Mouse (Mus musculus): Measurements from ENCODE around the gene Tex9. TPM values are rescaled to one million over a fixed set of nuclear protein-coding genes. Genes with fewer than 3 reads are reported as not detected.
"Not testable (repeated sequence)": the region's sequence is repeated elsewhere in the genome, so short reads cannot be mapped to it uniquely, and the experiment has no call there.

Tex9 gene
- polyA plus RNA-seq, 1 experiment from 2014 or later = 13.3 TPM

GRCm38 (mm10) chr9:72467551-72468407 is 24.2 kb downstream of the Tex9 start:
- WGBS = 65% methylated on average over 11 of the region's 11 CpGs
- no peak overlapping the region for H3K4me3 ChIP-seq (ENCODE audit: low read length)
- H3K27ac ChIP-seq (ENCODE audit: low read length) = no peak overlapping the region
- no peaks in the 10 kb centered on the region for H3K4me1 ChIP-seq (ENCODE audit: control insufficient read depth, insufficient read depth, low read length)
- H3K9me3 ChIP-seq (ENCODE audit: control insufficient read depth, low read length) = no peaks in the 10 kb centered on the region
- no peak for ATAC-seq
- no peaks in the 10 kb centered on the region for H3K27me3 ChIP-seq (replicated peaks; ENCODE audit: control insufficient read depth, insufficient read depth, low read length)
- H3K4me2 ChIP-seq (ENCODE audit: low read depth, low read length) = no peak overlapping the region
- H3K36me3 ChIP-seq (ENCODE audit: control insufficient read depth, insufficient read depth, low read length) = no peaks in the 10 kb centered on the region
- no peak overlapping the region for H3K9ac ChIP-seq (ENCODE audit: low read depth, low read length)

GRCm38 (mm10) chr9:72465754-72466181 is 26.2 kb downstream of the Tex9 start:
- Histone ChIP-seq H3K9me3 (ENCODE audit: control insufficient read depth, low read length) (no peaks in the 10 kb centered on the region), H3K4me2 (ENCODE audit: low read depth, low read length) (no peak overlapping the region), H3K27ac (ENCODE audit: low read length) (no peak overlapping the region), H3K4me1 (ENCODE audit: control insufficient read depth, insufficient read depth, low read length) (no peaks in the 10 kb centered on the region), H3K27me3 (replicated peaks; ENCODE audit: control insufficient read depth, insufficient read depth, low read length) (no peaks in the 10 kb centered on the region), H3K9ac (ENCODE audit: low read depth, low read length) (no peak overlapping the region), H3K36me3 (ENCODE audit: control insufficient read depth, insufficient read depth, low read length) (no peaks in the 10 kb centered on the region), H3K4me3 (ENCODE audit: low read length) (no peak overlapping the region)
- no peak; the same call in 1 of the 2 replicates for ATAC-seq
- 86% methylated on average over 4 of the region's 4 CpGs for WGBS

GRCm38 (mm10) chr9:72464806-72465205 is 27.2 kb downstream of the Tex9 start:
- Histone ChIP-seq H3K36me3 (ENCODE audit: control insufficient read depth, insufficient read depth, low read length) (no peaks in the 10 kb centered on the region), H3K27me3 (replicated peaks; ENCODE audit: control insufficient read depth, insufficient read depth, low read length) (no peaks in the 10 kb centered on the region), H3K4me3 (ENCODE audit: low read length) (no peak overlapping the region), H3K9ac (ENCODE audit: low read depth, low read length) (no peak overlapping the region), H3K27ac (ENCODE audit: low read length) (no peak overlapping the region), H3K4me1 (ENCODE audit: control insufficient read depth, insufficient read depth, low read length) (no peaks in the 10 kb centered on the region), H3K4me2 (ENCODE audit: low read depth, low read length) (no peak overlapping the region), H3K9me3 (ENCODE audit: control insufficient read depth, low read length) (no peaks in the 10 kb centered on the region)
- 84% methylated on average over 1 of the region's 1 CpGs for WGBS
- ATAC-seq = no peak

GRCm38 (mm10) chr9:72462427-72462826 is 29.6 kb downstream of the Tex9 start:
- no peak overlapping the region for H3K4me3 ChIP-seq (ENCODE audit: low read length)
- no peak overlapping the region for H3K4me2 ChIP-seq (ENCODE audit: low read depth, low read length)
- H3K36me3 ChIP-seq (ENCODE audit: control insufficient read depth, insufficient read depth, low read length) = no peaks in the 10 kb centered on the region
- H3K4me1 ChIP-seq (ENCODE audit: control insufficient read depth, insufficient read depth, low read length) = no peaks in the 10 kb centered on the region
- ATAC-seq = no peak
- H3K27me3 ChIP-seq (replicated peaks; ENCODE audit: control insufficient read depth, insufficient read depth, low read length) = no peaks in the 10 kb centered on the region
- H3K9ac ChIP-seq (ENCODE audit: low read depth, low read length) = no peak overlapping the region
- H3K27ac ChIP-seq (ENCODE audit: low read length) = no peak overlapping the region
- H3K9me3 ChIP-seq (ENCODE audit: control insufficient read depth, low read length) = no peaks in the 10 kb centered on the region
- WGBS = 97% methylated on average over 2 of the region's 2 CpGs

GRCm38 (mm10) chr9:72460767-72461166 is 31.2 kb downstream of the Tex9 start:
- no peaks in the 10 kb centered on the region for H3K4me1 ChIP-seq (ENCODE audit: control insufficient read depth, insufficient read depth, low read length)
- 66% methylated on average over 3 of the region's 3 CpGs for WGBS
- H3K9me3 ChIP-seq (ENCODE audit: control insufficient read depth, low read length) = no peaks in the 10 kb centered on the region
- no peak overlapping the region for H3K27ac ChIP-seq (ENCODE audit: low read length)
- H3K4me3 ChIP-seq (ENCODE audit: low read length) = no peak overlapping the region
- no peak overlapping the region for H3K4me2 ChIP-seq (ENCODE audit: low read depth, low read length)
- no peaks in the 10 kb centered on the region for H3K27me3 ChIP-seq (replicated peaks; ENCODE audit: control insufficient read depth, insufficient read depth, low read length)
- H3K36me3 ChIP-seq (ENCODE audit: control insufficient read depth, insufficient read depth, low read length) = no peaks in the 10 kb centered on the region
- no peak overlapping the region for H3K9ac ChIP-seq (ENCODE audit: low read depth, low read length)
- no peak for ATAC-seq

- no peaks in the 10 kb centered on the region for H3K36me3 ChIP-seq (ENCODE audit: control insufficient read depth, insufficient read depth, low read length)
- no peak overlapping the region for H3K27ac ChIP-seq (ENCODE audit: low read length)
- H3K4me2 ChIP-seq (ENCODE audit: low read depth, low read length) = no peak overlapping the region
- WGBS = 88% methylated on average over 3 of the region's 3 CpGs
- no peak overlapping the region for H3K4me3 ChIP-seq (ENCODE audit: low read length)
- no peak overlapping the region for H3K9ac ChIP-seq (ENCODE audit: low read depth, low read length)
- H3K4me1 ChIP-seq (ENCODE audit: control insufficient read depth, insufficient read depth, low read length) = no peaks in the 10 kb centered on the region
- no peaks in the 10 kb centered on the region for H3K9me3 ChIP-seq (ENCODE audit: control insufficient read depth, low read length)
- no peak for ATAC-seq
- no peaks in the 10 kb centered on the region for H3K27me3 ChIP-seq (replicated peaks; ENCODE audit: control insufficient read depth, insufficient read depth, low read length)
Measured at GRCm38 (mm10) chr9:72459703-72460102, 32.3 kb downstream of the Tex9 start.

GRCm38 (mm10) chr9:72458233-72458632 is 33.8 kb downstream of the Tex9 start:
- H3K4me2 ChIP-seq (ENCODE audit: low read depth, low read length) = no peak overlapping the region
- no peaks in the 10 kb centered on the region for H3K27me3 ChIP-seq (replicated peaks; ENCODE audit: control insufficient read depth, insufficient read depth, low read length)
- H3K9ac ChIP-seq (ENCODE audit: low read depth, low read length) = no peak overlapping the region
- no peaks in the 10 kb centered on the region for H3K36me3 ChIP-seq (ENCODE audit: control insufficient read depth, insufficient read depth, low read length)
- 15% methylated on average over 5 of the region's 5 CpGs for whole genome bisulfite sequencing
- no peaks in the 10 kb centered on the region for H3K9me3 ChIP-seq (ENCODE audit: control insufficient read depth, low read length)
- H3K4me3 ChIP-seq (ENCODE audit: low read length) = no peak overlapping the region
- H3K27ac ChIP-seq (ENCODE audit: low read length) = no peak overlapping the region
- peak; percentile 81 for ATAC-seq
- no peaks in the 10 kb centered on the region for H3K4me1 ChIP-seq (ENCODE audit: control insufficient read depth, insufficient read depth, low read length)

GRCm38 (mm10) chr9:72456374-72456773 is 35.6 kb downstream of the Tex9 start:
- H3K4me2 ChIP-seq (ENCODE audit: low read depth, low read length) = no peak overlapping the region
- H3K4me3 ChIP-seq (ENCODE audit: low read length) = no peak overlapping the region
- WGBS = 27% methylated on average over 1 of the region's 1 CpGs
- H3K36me3 ChIP-seq (ENCODE audit: control insufficient read depth, insufficient read depth, low read length) = no peaks in the 10 kb centered on the region
- H3K9ac ChIP-seq (ENCODE audit: low read depth, low read length) = no peak overlapping the region
- no peak for ATAC-seq
- H3K4me1 ChIP-seq (ENCODE audit: control insufficient read depth, insufficient read depth, low read length) = no peaks in the 10 kb centered on the region
- no peak overlapping the region for H3K27ac ChIP-seq (ENCODE audit: low read length)
- no peaks in the 10 kb centered on the region for H3K27me3 ChIP-seq (replicated peaks; ENCODE audit: control insufficient read depth, insufficient read depth, low read length)
- H3K9me3 ChIP-seq (ENCODE audit: control insufficient read depth, low read length) = no peaks in the 10 kb centered on the region

GRCm38 (mm10) chr9:72454281-72454680 is 37.7 kb downstream of the Tex9 start:
- H3K27me3 ChIP-seq (replicated peaks; ENCODE audit: control insufficient read depth, insufficient read depth, low read length); H3K9me3 ChIP-seq (ENCODE audit: control insufficient read depth, low read length); H3K36me3 ChIP-seq (ENCODE audit: control insufficient read depth, insufficient read depth, low read length): not testable (repeated sequence)

GRCm38 (mm10) chr9:72451111-72451510 is 40.9 kb downstream of the Tex9 start:
- H3K4me1 ChIP-seq (ENCODE audit: control insufficient read depth, insufficient read depth, low read length) = no peaks in the 10 kb centered on the region
- H3K27me3 ChIP-seq (replicated peaks; ENCODE audit: control insufficient read depth, insufficient read depth, low read length) = no peaks in the 10 kb centered on the region
- no peak overlapping the region for H3K4me2 ChIP-seq (ENCODE audit: low read depth, low read length)
- no peak overlapping the region for H3K4me3 ChIP-seq (ENCODE audit: low read length)
- 78% methylated on average over 6 of the region's 6 CpGs for WGBS
- H3K9ac ChIP-seq (ENCODE audit: low read depth, low read length) = no peak overlapping the region
- no peaks in the 10 kb centered on the region for H3K36me3 ChIP-seq (ENCODE audit: control insufficient read depth, insufficient read depth, low read length)
- ATAC-seq = no peak
- H3K9me3 ChIP-seq (ENCODE audit: control insufficient read depth, low read length) = no peaks in the 10 kb centered on the region
- H3K27ac ChIP-seq (ENCODE audit: low read length) = no peak overlapping the region

More at GRCm38 (mm10) chr9:72454281-72454680, 37.7 kb downstream of the Tex9 start:
- not testable (repeated sequence) for H3K9ac ChIP-seq (ENCODE audit: low read depth, low read length); H3K4me1 ChIP-seq (ENCODE audit: control insufficient read depth, insufficient read depth, low read length); H3K4me3 ChIP-seq (ENCODE audit: low read length); ATAC-seq; H3K4me2 ChIP-seq (ENCODE audit: low read depth, low read length); H3K27ac ChIP-seq (ENCODE audit: low read length)
